Mouse (Mus musculus) heart, postnatal 36 days (tissue): ENCODE data around the gene Srsf5. TPM values are rescaled to one million over a fixed set of nuclear protein-coding genes. Genes with fewer than 3 reads are reported as not detected.
"Not testable (repeated sequence)": the region's sequence is repeated elsewhere in the genome, so short reads cannot be mapped to it uniquely, and the experiment has no call there.

Source experiments
- DNase-seq, 2 experiments: peaks; one replicate each; pipeline ENCODE4 v3.0.0; 2021 to 2022
- intact Hi-C: fragments of 180-260 bp; cut with DNase I; formaldehyde crosslinking; loops from one replicate; pipeline ENCODE4 v1.15.1; 2025
- total RNA-seq, 2 experiments: library from RNA; stranded (reverse); gene quantifications; 2 replicates each; pipeline ENCODE4 v1.2.3; 2021

Srsf5 gene
- total RNA-seq, 2 experiments from 2014 or later = 98.3 to 181 TPM

GRCm38 (mm10) chr12:80944963-80945333, 356 bp upstream of the Srsf5 start:
- not testable (repeated sequence) for DNase-seq
- intact Hi-C loops = loop anchor here (1.0 to 10.0 kb wide), 2 partner anchors 155 to 300 kb away; partner anchors contain the start of genes Erh, Slc39a9 and Susd6

DNA sequence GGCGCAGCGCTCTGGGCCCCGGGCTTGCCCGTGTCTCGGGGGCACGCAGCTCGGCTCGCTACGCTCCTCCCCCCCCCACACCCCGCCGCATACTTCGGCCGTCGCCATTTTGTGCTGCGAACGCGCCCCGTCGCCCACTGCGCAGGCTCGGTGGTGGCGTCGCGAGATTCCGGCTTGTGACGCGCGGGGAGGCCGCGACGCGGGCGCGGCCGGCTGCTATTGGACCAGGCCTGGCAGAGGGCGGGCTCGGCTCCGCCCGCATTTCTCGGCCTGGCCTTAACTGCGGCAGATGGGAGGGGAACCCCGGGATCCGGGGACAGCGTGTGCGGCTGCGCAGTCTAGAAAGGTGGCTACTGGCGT, 672 bp downstream of the Srsf5 start:
- DNase-seq = peak; percentile 94 to 97
- intact Hi-C loops = loop anchor here (1.0 to 10.0 kb wide), 2 partner anchors 156 to 301 kb away; partner anchors contain the start of genes Erh, Slc39a9 and Susd6

DNA sequence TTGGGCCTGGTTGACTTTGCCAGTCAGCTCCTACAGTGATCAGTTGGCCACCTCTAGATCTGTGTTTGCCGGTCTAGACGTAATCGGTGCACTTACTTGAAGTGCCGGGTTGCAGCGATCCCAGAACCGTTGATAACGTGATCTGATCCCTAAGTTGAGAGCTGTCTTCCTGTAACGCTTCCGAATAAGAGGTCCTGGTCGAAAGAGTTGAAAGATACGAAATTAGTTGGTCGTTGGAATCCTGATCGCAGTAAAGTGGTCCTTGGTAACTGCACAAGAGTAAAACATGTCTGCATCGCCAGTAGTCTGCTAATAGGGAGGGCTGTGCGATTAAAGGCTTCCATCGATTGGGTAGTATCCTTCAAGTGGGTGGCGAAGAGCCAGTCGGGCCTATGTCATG, 2.9 kb downstream of the Srsf5 start:
- intact Hi-C loops = loop anchor here (10.0 kb wide), 1 partner anchor 303 kb away; the partner anchor contains the start of genes Erh and Slc39a9
- DNase-seq = no peak

- not testable (repeated sequence) for DNase-seq
- intact Hi-C loops = loop anchor here (10.0 kb wide), 2 partner anchors 305 to 1655 kb away; partner anchors contain the start of genes Erh, Rad51b, Slc39a9 and Zfyve26
Measured at GRCm38 (mm10) chr12:80949603-80950002, 4.3 kb downstream of the Srsf5 start.

- intact Hi-C loops = loop anchor here (10.0 kb wide), 1 partner anchor 1657 kb away; the partner anchor contains the start of genes Rad51b and Zfyve26
- DNase-seq = no peak
Measured at GRCm38 (mm10) chr12:80951640-80952219, 6.4 kb downstream of the Srsf5 start.

DNA sequence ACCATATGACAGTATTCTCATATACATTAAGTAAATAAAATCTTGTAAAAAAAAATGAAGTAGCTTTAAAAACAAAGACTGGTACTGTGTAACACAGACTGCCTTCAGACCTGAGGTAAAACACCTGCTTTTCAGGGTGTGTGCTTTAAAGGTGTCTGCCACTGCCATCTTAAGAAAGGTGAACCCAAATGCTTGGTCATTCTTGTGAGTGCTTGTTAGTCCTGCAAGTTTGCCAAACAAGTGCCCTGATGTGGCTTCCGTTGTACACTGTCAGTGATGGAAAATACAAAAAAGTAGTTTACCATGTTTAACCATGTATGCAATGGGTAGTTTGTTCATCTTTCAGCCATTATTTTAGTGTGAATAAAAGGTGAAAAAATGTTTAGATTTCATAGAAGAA, 7.2 kb downstream of the Srsf5 start:
- DNase-seq = no peak
- intact Hi-C loops = loop anchor here (10.0 kb wide), 1 partner anchor 1658 kb away; the partner anchor contains the start of genes Rad51b and Zfyve26

DNA sequence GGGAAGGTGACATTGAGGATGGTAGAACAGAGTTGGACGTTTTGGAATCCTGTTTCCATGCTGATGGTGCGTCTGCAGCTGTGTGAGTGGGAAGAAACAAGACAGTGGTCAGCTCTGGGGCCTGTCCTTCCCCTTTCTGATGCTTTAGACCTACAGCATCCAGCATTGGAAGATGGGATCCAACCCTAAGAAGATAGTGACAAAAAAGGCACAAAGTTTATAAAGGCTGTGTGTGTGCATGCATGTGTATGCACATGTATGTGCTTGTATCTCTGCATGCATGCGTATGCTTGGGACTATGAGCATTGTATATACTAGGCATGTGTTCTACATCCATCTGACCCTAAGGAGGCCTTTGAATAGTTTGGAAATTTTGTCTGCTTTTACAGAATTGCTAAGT, 10.7 kb downstream of the Srsf5 start:
- intact Hi-C loops = loop anchor here (10.0 kb wide), 1 partner anchor 1661 kb away; the partner anchor contains the start of genes Rad51b and Zfyve26
- DNase-seq = no peak

GRCm38 (mm10) chr12:80957961-80958360, 12.7 kb downstream of the Srsf5 start:
- no peak for DNase-seq
- intact Hi-C loops = loop anchor here (10.0 kb wide), 1 partner anchor 1663 kb away; the partner anchor contains the start of genes Rad51b and Zfyve26

GRCm38 (mm10) chr12:80962566-80962965, 17.3 kb downstream of the Srsf5 start:
- DNase-seq = no peak
- intact Hi-C loops = no loop called here

GRCm38 (mm10) chr12:80966059-80966838, 20.9 kb downstream of the Srsf5 start:
- DNase-seq = no peak
- intact Hi-C loops = no loop called here

- intact Hi-C loops = no loop called here
- DNase-seq = no peak
Measured at GRCm38 (mm10) chr12:80967918-80968317, 22.6 kb downstream of the Srsf5 start.

DNA sequence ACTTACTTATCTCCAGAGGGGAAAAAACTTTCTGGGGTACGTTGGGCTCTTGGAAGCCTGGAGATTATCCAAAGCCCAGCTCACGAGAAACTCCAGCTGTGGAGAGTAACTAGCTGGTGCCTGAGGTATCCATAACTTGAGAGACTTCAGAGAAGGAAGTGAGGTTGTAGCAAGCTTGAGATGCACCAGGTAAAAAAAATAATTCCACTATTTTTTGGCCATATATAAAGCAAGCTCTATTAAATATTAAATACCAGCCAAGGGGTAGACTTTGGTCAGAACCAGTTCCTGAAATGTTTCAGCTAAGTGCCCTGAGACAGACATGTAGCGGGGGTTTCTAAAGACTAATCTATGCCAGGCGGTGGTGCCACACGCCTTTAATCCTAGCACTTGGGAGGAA, 23.3 kb downstream of the Srsf5 start, which contains the start of gene Slc10a1:
Gene Slc10a1 (minus strand): TSS at position 101 of the 400 bp plus-strand sequence.
- DNase-seq = no peak
- intact Hi-C loops = no loop called here

DNA sequence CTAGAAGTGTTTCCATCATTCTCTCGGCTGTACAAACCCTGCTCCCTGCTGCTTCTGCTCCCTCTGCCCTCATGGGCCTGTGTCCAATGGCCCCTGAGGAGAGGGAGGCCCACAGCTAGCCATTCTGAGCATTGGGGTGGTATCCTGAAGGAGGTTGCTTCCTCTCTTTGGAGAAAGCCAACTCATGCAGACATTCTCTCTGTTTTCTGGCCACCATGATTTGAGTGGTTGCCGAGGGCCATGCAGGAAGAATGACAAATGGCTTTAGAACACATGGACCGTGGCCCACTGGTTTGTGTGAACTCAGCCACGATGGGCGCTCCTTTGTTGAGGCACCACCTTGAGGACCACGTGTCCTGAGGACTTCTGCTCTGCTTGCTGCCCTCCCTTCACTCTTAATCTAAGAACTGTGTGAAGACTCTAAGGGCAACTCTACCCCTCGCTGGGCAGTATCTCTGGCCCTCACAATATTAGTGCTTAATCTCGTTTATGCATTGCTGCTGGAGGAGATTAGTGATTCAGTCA, 24.9 kb downstream of the Srsf5 start:
- no peak for DNase-seq
- intact Hi-C loops = no loop called here

DNA sequence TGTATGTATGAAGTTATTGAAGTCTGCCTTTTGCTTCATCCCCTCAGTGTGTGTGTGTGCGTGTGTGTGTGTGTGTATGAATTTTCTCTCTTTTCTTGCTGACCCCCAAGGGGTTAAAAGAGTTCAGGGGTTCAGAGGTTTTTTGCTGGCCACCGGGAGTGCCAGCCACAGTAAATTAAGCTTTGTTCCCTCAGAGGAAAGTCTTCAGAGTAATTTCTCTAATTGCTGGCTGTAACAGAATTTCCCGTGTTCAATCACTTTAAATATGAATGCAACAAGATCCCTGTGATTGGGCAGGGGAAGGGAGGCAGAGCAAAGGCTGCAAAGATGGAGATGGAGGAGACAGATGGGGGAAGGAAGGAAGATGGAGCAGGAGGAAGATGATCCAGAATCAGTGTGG, 26.5 kb downstream of the Srsf5 start:
- DNase-seq = no peak
- intact Hi-C loops = no loop called here

DNA sequence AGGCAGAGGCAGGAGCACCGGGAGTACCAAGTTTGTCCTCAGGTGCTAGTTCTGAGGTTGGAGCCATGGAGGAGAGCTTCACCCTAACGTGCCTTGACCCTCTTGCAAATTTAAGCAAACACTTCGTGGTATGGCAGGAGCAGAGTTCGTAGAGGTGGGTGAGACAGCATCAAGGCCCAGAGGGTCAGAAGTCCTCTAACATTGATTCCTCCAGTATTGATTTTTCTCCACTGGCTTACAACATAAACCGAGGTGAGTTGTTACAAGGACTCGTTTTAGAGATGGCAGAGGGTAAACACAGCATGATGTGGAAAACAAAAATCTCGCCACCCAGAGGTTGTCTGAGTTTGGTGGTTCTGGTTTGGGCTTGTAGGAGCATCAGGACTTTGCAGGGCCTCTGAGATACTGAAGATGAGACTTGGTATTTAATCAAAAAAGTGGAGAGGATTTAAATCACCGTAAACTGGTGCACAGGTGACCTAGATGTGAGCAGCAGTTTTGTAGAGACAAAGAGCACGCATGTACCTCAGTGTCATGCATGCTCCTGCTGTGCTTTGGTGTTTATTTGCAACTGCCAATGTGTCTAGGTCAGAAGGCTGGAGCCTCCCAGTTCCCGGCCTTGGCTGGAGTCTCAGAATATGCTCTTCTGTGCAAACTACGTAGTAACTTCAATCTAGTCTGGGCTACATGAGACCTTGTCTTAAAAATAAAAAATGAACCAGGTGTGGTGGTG, 30.8 kb downstream of the Srsf5 start:
- no peak for DNase-seq
- intact Hi-C loops = no loop called here

GRCm38 (mm10) chr12:80982326-80982725, 37.0 kb downstream of the Srsf5 start:
- DNase-seq = peak; percentile 75 to 81
- intact Hi-C loops = loop anchor here (1.0 kb wide), 2 partner anchors 200 to 420 kb away; no protein-coding TSS in a partner anchor

DNA sequence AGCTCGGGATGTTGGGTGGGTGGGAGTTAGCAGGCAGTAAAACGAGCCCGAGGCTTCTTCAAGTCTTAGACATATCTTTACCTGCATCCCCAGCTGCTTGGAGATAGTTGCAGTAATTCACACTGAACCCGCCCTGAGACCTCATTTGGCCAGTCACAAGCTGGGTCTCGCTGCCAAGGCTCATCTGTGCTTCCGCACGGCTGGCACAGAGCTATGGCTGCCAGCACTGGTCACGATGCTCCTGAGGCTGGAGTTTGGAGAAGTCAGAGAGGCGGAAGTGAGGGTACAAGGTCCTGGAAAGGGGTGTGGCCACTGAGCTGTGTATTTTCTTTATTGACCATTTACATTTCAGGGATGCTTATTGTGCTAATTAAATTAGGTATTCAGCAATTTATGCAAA, 38.4 kb downstream of the Srsf5 start:
- intact Hi-C loops = no loop called here

DNA sequence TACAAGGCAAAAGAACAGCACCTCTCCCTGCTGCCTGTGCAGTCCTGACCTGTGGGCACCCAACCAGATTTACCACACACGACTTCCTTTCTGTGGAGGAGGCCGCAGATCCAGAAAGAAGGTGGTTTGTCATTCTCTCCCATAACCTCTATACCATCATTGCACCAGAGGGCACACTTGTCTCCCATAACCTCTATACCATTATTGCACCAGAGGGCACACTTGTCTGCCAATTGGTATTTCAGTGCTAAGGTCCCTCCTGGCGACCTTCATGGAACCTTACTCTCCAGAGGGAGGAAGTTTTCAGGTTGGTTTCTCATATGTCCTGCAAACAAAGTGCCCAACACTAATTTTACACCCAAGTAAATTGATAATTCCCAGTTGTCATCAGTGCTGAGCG, 41.3 kb downstream of the Srsf5 start:
- intact Hi-C loops = no loop called here
- no peak for DNase-seq

More for the DNA sequence above, 38.4 kb downstream of the Srsf5 start:
- no peak for DNase-seq

DNA sequence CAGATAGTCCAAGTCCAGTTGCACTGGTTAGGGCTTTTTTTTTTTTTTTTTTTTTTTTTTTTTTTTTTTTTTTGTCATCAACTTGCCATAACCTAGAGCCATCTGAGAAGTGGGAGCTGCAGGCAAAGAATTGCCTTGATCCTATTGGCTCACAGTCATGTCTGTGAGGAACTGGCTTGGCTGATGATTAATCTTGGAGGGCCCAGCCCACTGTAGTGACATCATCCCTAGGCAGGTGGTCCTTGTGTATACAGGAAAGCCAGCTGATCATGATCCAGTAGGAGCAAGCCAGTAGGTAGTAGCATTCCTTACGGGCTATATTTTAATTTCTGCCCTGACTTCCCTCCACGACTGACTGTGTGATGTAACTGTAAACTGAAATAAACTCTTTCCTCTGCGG, 43.0 kb downstream of the Srsf5 start:
- intact Hi-C loops = no loop called here

GRCm38 (mm10) chr12:80990901-80991445, 45.7 kb downstream of the Srsf5 start:
- DNase-seq = no peak
- intact Hi-C loops = no loop called here

More for the DNA sequence above, 43.0 kb downstream of the Srsf5 start:
- no peak for DNase-seq
